Mouse (Mus musculus): ENCODE results near the gene Synpo2l. TPM values are rescaled to one million over a fixed set of nuclear protein-coding genes. Genes with fewer than 3 reads are reported as not detected.

Synpo2l gene
- total RNA-seq, 2 experiments from 2014 or later: 0.12 to 0.13 TPM

Small RNAs within 50 kb of the gene (microRNA-seq; reads per million reads assigned to microRNA genes)
- 0.98 to 0.99 reads per million in 2 experiments for gene Mir6946

Other genes with a start within 250 kb of the Synpo2l start
- gene Cfap70, start 216.1 kb downstream of the Synpo2l start, total RNA-seq (2021): 1 to 10 TPM; 1.4 to 1.9 TPM
- 10 to 100 TPM; 74.3 to 74.7 TPM for gene Anxa7, start 188.2 kb downstream of the Synpo2l start, total RNA-seq (2021)
- 1 to 10 TPM in 1 of 2 experiments, under 1 TPM in 1; 0.40 to 1.1 TPM for gene Mss51, start 171.5 kb downstream of the Synpo2l start, total RNA-seq (2021)
- 100 to 1,000 TPM; 287 to 305 TPM for gene Ppp3cb, start 121.8 kb downstream of the Synpo2l start, total RNA-seq (2021)
- gene Usp54, start 27.3 kb downstream of the Synpo2l start, total RNA-seq (2021): 10 to 100 TPM; 58.7 to 59.4 TPM
- not detected for gene Myoz1, start 11.8 kb downstream of the Synpo2l start, total RNA-seq (2021)
- gene Sec24c, start 6.0 kb upstream of the Synpo2l start, total RNA-seq (2021): 100 to 1,000 TPM in 1 of 2 experiments, 10 to 100 TPM in 1; 97.2 to 109 TPM
- gene Fut11, start 26.6 kb upstream of the Synpo2l start, total RNA-seq (2021): 10 to 100 TPM; 14.5 to 14.7 TPM
- 10 to 100 TPM; 53.1 to 53.3 TPM for gene Chchd1, start 34.7 kb upstream of the Synpo2l start, total RNA-seq (2021)
- gene Zswim8, start 39.2 kb upstream of the Synpo2l start, total RNA-seq (2021): 100 to 1,000 TPM; 165 to 186 TPM
- 10 to 100 TPM; 14.9 to 17.6 TPM for gene Ndst2, start 66.2 kb upstream of the Synpo2l start, total RNA-seq (2021)
- 100 to 1,000 TPM; 225 to 233 TPM for gene Camk2g, start 125.7 kb upstream of the Synpo2l start, total RNA-seq (2021)
- gene Plau, start 168.3 kb upstream of the Synpo2l start, total RNA-seq (2021): 1 to 10 TPM; 3.3 to 4.5 TPM